Mouse (Mus musculus) cerebellum, adult 2 months (tissue): ENCODE data around the gene Rgl1.

ENCODE experiments used
- CTCF ChIP-seq: fragments of 200-500 bp; IDR thresholded peaks from 2 replicates; pipeline ENCODE4 v1.5.1; 2011; ENCODE audit warnings: low read depth, mild to moderate bottlenecking, control low read depth, low read length, moderate library complexity, borderline replicate concordance; ENCODE audit not compliant: insufficient read depth
- POLR2A ChIP-seq: fragments of 200-500 bp; IDR thresholded peaks from 2 replicates; pipeline ENCODE4 v1.6.1; 2011; ENCODE audit warnings: low read length, control low read depth, borderline replicate concordance; ENCODE audit not compliant: insufficient read depth

- TF ChIP-seq POLR2A: no peak
- no peak for TF ChIP-seq CTCF
Observed at GRCm38 (mm10) chr1:152810533-152811439, 44.6 kb upstream of the Rgl1 start.
